Mouse (Mus musculus): ENCODE data around the gene Ndrg4.
"Not testable (repeated sequence)": the region's sequence is repeated elsewhere in the genome, so short reads cannot be mapped to it uniquely, and the experiment has no call there.

Gene Ndrg4

GRCm38 (mm10) chr8:95676631-95677030 is at the start of gene Ndrg4:
TSS of gene Ndrg4 (plus strand) at chr8:95676980.
- CTCF ChIA-PET: interaction anchor here (0.6 kb wide), 1 partner anchor 20 kb away, joined by 6 read pairs; no protein-coding TSS in a partner anchor

- CTCF ChIA-PET: interaction anchor here (0.6 to 0.7 kb wide), 2 partner anchors 9 to 193 kb away, joined by 3 read pairs; no protein-coding TSS in a partner anchor
Measured at GRCm38 (mm10) chr8:95632840-95633239, 43.9 kb upstream of the Ndrg4 start.

GRCm38 (mm10) chr8:95633262-95634062 is 43.3 kb upstream of the Ndrg4 start, which contains the start of gene Gins3:
TSS of gene Gins3 (plus strand) at chr8:95633453.
- CTCF ChIA-PET: interaction anchor here (0.6 kb wide), 1 partner anchor 8 kb away, joined by 3 read pairs; no protein-coding TSS in a partner anchor

- CTCF ChIA-PET: no interaction called here
Measured at GRCm38 (mm10) chr8:95634063-95634340, 42.8 kb upstream of the Ndrg4 start.

GRCm38 (mm10) chr8:95644942-95645341 is 31.8 kb upstream of the Ndrg4 start:
- CTCF ChIA-PET: no interaction called here

- CTCF ChIA-PET: interaction anchor here (1.2 kb wide), 1 partner anchor 83 kb away, joined by 14 read pairs; no protein-coding TSS in a partner anchor
Measured at GRCm38 (mm10) chr8:95648251-95648650, 28.5 kb upstream of the Ndrg4 start.

- CTCF ChIA-PET: no interaction called here
Measured at GRCm38 (mm10) chr8:95653351-95653750, 23.4 kb upstream of the Ndrg4 start.

- CTCF ChIA-PET: no interaction called here
Measured at GRCm38 (mm10) chr8:95655831-95656230, 20.9 kb upstream of the Ndrg4 start.

GRCm38 (mm10) chr8:95656316-95657002 is 20.3 kb upstream of the Ndrg4 start:
- CTCF ChIA-PET: no interaction called here

GRCm38 (mm10) chr8:95657523-95657922 is 19.3 kb upstream of the Ndrg4 start:
- CTCF ChIA-PET: no interaction called here

- CTCF ChIA-PET: no interaction called here
Measured at GRCm38 (mm10) chr8:95660334-95660882, 16.4 kb upstream of the Ndrg4 start.

GRCm38 (mm10) chr8:95661085-95661484 is 15.7 kb upstream of the Ndrg4 start:
- CTCF ChIA-PET: no interaction called here

GRCm38 (mm10) chr8:95661575-95661974 is 15.2 kb upstream of the Ndrg4 start:
- CTCF ChIA-PET: no interaction called here

- CTCF ChIA-PET: no interaction called here
Measured at GRCm38 (mm10) chr8:95662885-95663598, 13.7 kb upstream of the Ndrg4 start.

- CTCF ChIA-PET: no interaction called here
Measured at GRCm38 (mm10) chr8:95663599-95663949, 13.2 kb upstream of the Ndrg4 start.

GRCm38 (mm10) chr8:95665813-95666452 is 10.8 kb upstream of the Ndrg4 start:
- CTCF ChIA-PET: not testable (repeated sequence)

- CTCF ChIA-PET: no interaction called here
Measured at GRCm38 (mm10) chr8:95668163-95668958, 8.4 kb upstream of the Ndrg4 start.

GRCm38 (mm10) chr8:95669967-95670366 is 6.8 kb upstream of the Ndrg4 start:
- CTCF ChIA-PET: no interaction called here

GRCm38 (mm10) chr8:95671861-95672260 is 4.9 kb upstream of the Ndrg4 start:
- CTCF ChIA-PET: no interaction called here

- CTCF ChIA-PET: no interaction called here
Measured at GRCm38 (mm10) chr8:95672811-95673210, 4.0 kb upstream of the Ndrg4 start.

GRCm38 (mm10) chr8:95677591-95678023 is 827 bp downstream of the Ndrg4 start:
- CTCF ChIA-PET: no interaction called here
